Comparison of ENCODE assay signal across 8 mouse cellular contexts in genomic region chr14:21995031-21995754, GRCm38 (mm10). TPM values are rescaled to one million over a fixed set of nuclear protein-coding genes. Genes with fewer than 3 reads are reported as not detected.
DNase-seq lines count a peak whose midpoint lies in the region; ATAC-seq and TF ChIP-seq lines count a peak whose summit lies in the region.

No protein-coding gene starts in this region.

- H3K4me1 ChIP-seq in ES-E14 (ENCODE audit: control insufficient read depth in 2 of 2, insufficient read depth in 2 of 2, low read length in 2 of 2, poor library complexity in 1 of 2) = peaks cover 0 to 9% of the 10 kb centered on the region in 2 experiments; a peak in 1 of 4 replicates
- peaks cover 14% of the 10 kb centered on the region for H3K4me1 ChIP-seq in bone marrow macrophage, adult 2 months (ENCODE audit: control insufficient read depth, insufficient read depth, low read length)
- no peaks in the 10 kb centered on the region for H3K4me1 ChIP-seq in hindbrain, postnatal 0 days (ENCODE audit: insufficient read depth, low read length)
- peaks cover 17% of the 10 kb centered on the region for H3K4me1 ChIP-seq in liver, embryonic 11.5 days (replicated peaks; ENCODE audit: control insufficient read depth, insufficient read depth, low read length)
- peaks cover 14% of the 10 kb centered on the region; the same call in 1 of the 2 replicates for H3K4me1 ChIP-seq in midbrain, postnatal 0 days (ENCODE audit: insufficient read depth, low read length)
- H3K4me1 ChIP-seq in thymus, adult 2 months (replicated peaks; ENCODE audit: control insufficient read depth, insufficient read depth, low read length) = peaks cover 16% of the 10 kb centered on the region

- H3K27me3 ChIP-seq in hindbrain, postnatal 0 days (ENCODE audit: insufficient read depth, low read length) = peaks cover 33% of the 10 kb centered on the region
- H3K27me3 ChIP-seq in liver, embryonic 11.5 days (replicated peaks; ENCODE audit: control insufficient read depth, insufficient read depth, low read length) = peaks cover 64% of the 10 kb centered on the region
- H3K27me3 ChIP-seq in midbrain, postnatal 0 days (ENCODE audit: insufficient read depth, low read length) = peaks cover 32% of the 10 kb centered on the region
- H3K27me3 ChIP-seq in thymus, adult 2 months (ENCODE audit: control insufficient read depth, insufficient read depth, low read length) = peaks cover 5% of the 10 kb centered on the region; the same call in 1 of the 2 replicates

- WGBS in hindbrain, postnatal 0 days = 1% methylated on average over 36 of the region's 36 CpGs
- WGBS in liver, embryonic 11.5 days = under 1% methylated on average over 36 of the region's 36 CpGs
- WGBS in midbrain, postnatal 0 days = under 1% methylated on average over 33 of the region's 36 CpGs
- 2% methylated on average over 36 of the region's 36 CpGs for WGBS in thymus, adult 2 months

- TF ChIP-seq CTCF in bone marrow macrophage, adult 2 months (IDR thresholded peaks at IDR 0.05; ENCODE audit: low read depth, low read length) = no peak
- TF ChIP-seq CTCF in hindbrain, postnatal 0 days (IDR thresholded peaks at IDR 0.05; ENCODE audit: low read depth) = no peak
- TF ChIP-seq CTCF in midbrain, postnatal 0 days (IDR thresholded peaks at IDR 0.05) = no peak
- TF ChIP-seq CTCF in thymus, adult 2 months (IDR thresholded peaks at IDR 0.05; ENCODE audit: borderline replicate concordance, control insufficient read depth, extremely low read depth, insufficient read depth, low read length, poor library complexity) = no peak

- H3K9ac ChIP-seq in ES-E14 (ENCODE audit: insufficient read depth, low read depth, low read length, poor library complexity, severe bottlenecking) = no peak overlapping the region
- H3K9ac ChIP-seq in hindbrain, postnatal 0 days (replicated peaks; ENCODE audit: low read length) = peak overlapping the region; percentile 18; the same call in 1 of the 2 replicates
- peak overlapping the region; percentile 38; the same call in 1 of the 2 replicates for H3K9ac ChIP-seq in liver, embryonic 11.5 days (ENCODE audit: low read depth, low read length)
- peak overlapping the region; percentile 36; the same call in 1 of the 2 replicates for H3K9ac ChIP-seq in midbrain, postnatal 0 days (replicated peaks; ENCODE audit: low read length, poor library complexity, severe bottlenecking)

- peak; percentile 68; the same call in 1 of the 2 replicates for ATAC-seq in hindbrain, postnatal 0 days
- peak; percentile 81 for ATAC-seq in liver, embryonic 11.5 days (replicated peaks; ENCODE audit: low FRiP score)
- ATAC-seq in midbrain, postnatal 0 days (ENCODE audit: low FRiP score) = peak; percentile 65; the same call in 1 of the 2 replicates

- H3K9me3 ChIP-seq in ES-E14 (ENCODE audit: control insufficient read depth, insufficient read depth, low read depth, low read length) = no peaks in the 10 kb centered on the region
- no peaks in the 10 kb centered on the region for H3K9me3 ChIP-seq in hindbrain, postnatal 0 days (ENCODE audit: low read length)
- H3K9me3 ChIP-seq in liver, embryonic 11.5 days (ENCODE audit: control insufficient read depth, low read length) = no peaks in the 10 kb centered on the region
- H3K9me3 ChIP-seq in midbrain, postnatal 0 days (ENCODE audit: low read length) = no peaks in the 10 kb centered on the region

- no peak for DNase-seq in ES-E14 (ENCODE audit: low read depth, low spot score)
- peak; percentile 73 for DNase-seq in gastrocnemius, postnatal 10 days
- peak; percentile 63 for DNase-seq in hindbrain, postnatal 0 days (ENCODE audit: low spot score)
- peak; percentile 62 for DNase-seq in liver, embryonic 11.5 days (ENCODE audit: low spot score)
- DNase-seq in midbrain, postnatal 0 days (ENCODE audit: low spot score) = peak; percentile 57
- peak; percentile 68 for DNase-seq in thymus, adult 2 months
- no peak for DNase-seq in right cerebral cortex, adult 18-20 months

- no peak for TF ChIP-seq POLR2A in bone marrow macrophage, adult 2 months (IDR thresholded peaks at IDR 0.05; ENCODE audit: borderline replicate concordance, low read depth, low read length)
- no peak for TF ChIP-seq POLR2A in thymus, adult 2 months (IDR thresholded peaks at IDR 0.05; ENCODE audit: control insufficient read depth, extremely low read depth, insufficient read depth, low read length, poor library complexity)

- H3K4me2 ChIP-seq in hindbrain, postnatal 0 days (ENCODE audit: low read depth, low read length) = peak overlapping the region; percentile 72
- H3K4me2 ChIP-seq in liver, embryonic 11.5 days = peak overlapping the region; percentile 96
- peak overlapping the region; percentile 64 for H3K4me2 ChIP-seq in midbrain, postnatal 0 days (ENCODE audit: low read depth, low read length, poor library complexity, severe bottlenecking)

- in situ Hi-C loops in ES-E14 (cut with MboI; ENCODE audit: low sequenced_read_pairs in 2 of 2, unreplicated experiment in 2 of 2) = loop anchor here (25.0 kb wide), 2 partner anchors 817 to 1417 kb away; no protein-coding TSS in a partner anchor

- no peaks in the 10 kb centered on the region for H3K36me3 ChIP-seq in ES-E14 (ENCODE audit: control insufficient read depth, insufficient read depth, low read length, poor library complexity, severe bottlenecking)
- no peaks in the 10 kb centered on the region for H3K36me3 ChIP-seq in hindbrain, postnatal 0 days (ENCODE audit: insufficient read depth, low read length)
- H3K36me3 ChIP-seq in liver, embryonic 11.5 days (ENCODE audit: control insufficient read depth, insufficient read depth, low read length) = no peaks in the 10 kb centered on the region
- no peaks in the 10 kb centered on the region for H3K36me3 ChIP-seq in midbrain, postnatal 0 days (ENCODE audit: insufficient read depth, low read length)
- no peaks in the 10 kb centered on the region for H3K36me3 ChIP-seq in thymus, adult 2 months (ENCODE audit: control insufficient read depth, insufficient read depth, low read length)

- H3K27ac ChIP-seq in ES-E14 (ENCODE audit: insufficient read depth, low read depth, low read length, poor library complexity, severe bottlenecking) = no peak overlapping the region
- H3K27ac ChIP-seq in bone marrow macrophage, adult 2 months (ENCODE audit: insufficient read depth, low read depth, low read length) = no peak overlapping the region
- no peak overlapping the region for H3K27ac ChIP-seq in hindbrain, postnatal 0 days
- no peak overlapping the region for H3K27ac ChIP-seq in liver, embryonic 11.5 days (ENCODE audit: low read depth, low read length)
- H3K27ac ChIP-seq in midbrain, postnatal 0 days (ENCODE audit: low read depth, low read length) = no peak overlapping the region
- H3K27ac ChIP-seq in thymus, adult 2 months (ENCODE audit: control insufficient read depth, insufficient read depth, low read length) = no peak overlapping the region

- H3K4me3 ChIP-seq in ES-E14 (ENCODE audit: insufficient read depth in 1 of 2, low read depth in 1 of 2, low read length in 2 of 2, poor library complexity in 1 of 2, severe bottlenecking in 1 of 2) = peak overlapping the region; percentile 43 to 59
- peak overlapping the region; percentile 71 for H3K4me3 ChIP-seq in bone marrow macrophage, adult 2 months (ENCODE audit: insufficient read depth, low read length)
- H3K4me3 ChIP-seq in hindbrain, postnatal 0 days (ENCODE audit: low read length) = peak overlapping the region; percentile 42
- H3K4me3 ChIP-seq in liver, embryonic 11.5 days (ENCODE audit: low read depth, low read length) = peak overlapping the region; percentile 58
- H3K4me3 ChIP-seq in midbrain, postnatal 0 days (ENCODE audit: low read depth, low read length) = peak overlapping the region; percentile 42
- peak overlapping the region; percentile 44 for H3K4me3 ChIP-seq in thymus, adult 2 months (ENCODE audit: control insufficient read depth, insufficient read depth, low read length)

TF ChIP-seq in ES-E14, 5 proteins besides CTCF, POLR2A, EP300 and RAD21:
- no peak for TF ChIP-seq CHD2 (IDR thresholded peaks at IDR 0.05; ENCODE audit: low read depth, low read length)
- TF ChIP-seq ZC3H11A (IDR thresholded peaks at IDR 0.05; ENCODE audit: borderline replicate concordance, low read depth, low read length) = no peak
- no peak for TF ChIP-seq HCFC1 (IDR thresholded peaks at IDR 0.05; ENCODE audit: borderline replicate concordance, insufficient read depth, low read length)
- no peak for TF ChIP-seq MAFK (IDR thresholded peaks at IDR 0.05; ENCODE audit: insufficient read depth, low read depth, low read length)
- TF ChIP-seq ZNF384 (IDR thresholded peaks at IDR 0.05; ENCODE audit: low read depth, low read length) = no peak

RNA-seq across cellular contexts. Expression of gene Zfp503, which starts 5.8 kb away (rescaled TPM):
- 0.21 and 1.2 TPM in 2 replicates for total RNA-seq in ES-E14 (2012; rRNA removed)
- 0.76 and 1.0 TPM in 2 replicates for polyA plus RNA-seq in bone marrow macrophage, adult 2 months (2012; ENCODE audit: insufficient read depth, insufficient read length, missing spikeins)
- total RNA-seq in gastrocnemius, postnatal 10 days (2021) = 1 to 10 TPM; 7.3 to 8.0 TPM
- 25.5 and 25.6 TPM in 2 replicates for total RNA-seq in hindbrain, postnatal 0 days (2014; rRNA removed)
- polyA plus RNA-seq in hindbrain, postnatal 0 days (2015; fragmentation: Nextera tagmentation; extraction: Ambion mirVana) = 8.4 and 10.4 TPM in 2 replicates
- 3.1 and 4.1 TPM in 2 replicates for polyA plus RNA-seq in liver, embryonic 11.5 days (2014; fragmentation: Nextera tagmentation; extraction: Ambion mirVana)
- total RNA-seq in midbrain, postnatal 0 days (2014; rRNA removed) = 9.1 and 10.1 TPM in 2 replicates
- 4.2 and 4.3 TPM in 2 replicates for polyA plus RNA-seq in midbrain, postnatal 0 days (2015; fragmentation: Nextera tagmentation; extraction: Ambion mirVana)
- polyA plus RNA-seq in thymus, adult 2 months (2012; rRNA removed) = 8.1 and 8.4 TPM in 2 replicates

RNA-seq across cellular contexts. Expression of gene Lrmda, which starts 24.3 kb away (rescaled TPM):
- 0.22 TPM in 1 of 2 replicates, not detected in the other for total RNA-seq in ES-E14 (2012; rRNA removed)
- 18.3 and 20.1 TPM in 2 replicates for polyA plus RNA-seq in bone marrow macrophage, adult 2 months (2012; ENCODE audit: insufficient read depth, insufficient read length, missing spikeins)
- total RNA-seq in gastrocnemius, postnatal 10 days (2021) = 1 to 10 TPM; 1.2 to 1.9 TPM
- total RNA-seq in hindbrain, postnatal 0 days (2014; rRNA removed) = 0.21 TPM in 1 of 2 replicates, not detected in the other
- polyA plus RNA-seq in hindbrain, postnatal 0 days (2015; fragmentation: Nextera tagmentation; extraction: Ambion mirVana) = 0.52 and 0.53 TPM in 2 replicates
- 0.30 and 0.53 TPM in 2 replicates for polyA plus RNA-seq in liver, embryonic 11.5 days (2014; fragmentation: Nextera tagmentation; extraction: Ambion mirVana)
- not detected in 2 replicates for total RNA-seq in midbrain, postnatal 0 days (2014; rRNA removed)
- polyA plus RNA-seq in midbrain, postnatal 0 days (2015; fragmentation: Nextera tagmentation; extraction: Ambion mirVana) = 0.34 and 0.35 TPM in 2 replicates
- polyA plus RNA-seq in thymus, adult 2 months (2012; rRNA removed) = 0.51 and 0.68 TPM in 2 replicates

Comparison
In these comparisons a context has a peak if more than half of its experiments do, and no peak if none do; other contexts are left out.
1. DNase-seq: peak in gastrocnemius, postnatal 10 days (single experiment), hindbrain, postnatal 0 days (single experiment), liver, embryonic 11.5 days (single experiment), midbrain, postnatal 0 days (single experiment) and thymus, adult 2 months (single experiment); none in ES-E14 (single experiment) and right cerebral cortex, adult 18-20 months (single experiment).
2. RNA of gene Lrmda, which starts 24.3 kb away (polyA plus RNA-seq): 18.3 to 20.1 TPM in bone marrow macrophage, adult 2 months; 0.30 to 0.53 TPM in liver, embryonic 11.5 days, 0.52 to 0.53 TPM in hindbrain, postnatal 0 days, 0.51 to 0.68 TPM in thymus, adult 2 months and 0.34 to 0.35 TPM in midbrain, postnatal 0 days; every median in the first group is over 10 times any median in the second.
3. Peak in every context shown above with its lines, with median percentiles within 50 percentile points of each other: H3K4me3 ChIP-seq, ATAC-seq and H3K4me2 ChIP-seq.